Mouse (Mus musculus) hindbrain, embryonic 16.5 days (tissue): ENCODE results near the gene Fibp. TPM values are rescaled to one million over a fixed set of nuclear protein-coding genes. Genes with fewer than 3 reads are reported as not detected.

Source experiments
- ATAC-seq: fragments of 200-750 bp; cut with Nextera tagmentation; 2 replicates; pipeline ENCODE4 v1.8.0; 2017; ENCODE audit warnings: moderate TSS enrichment, moderate library complexity
- H3K27ac ChIP-seq: fragments of 300-500 bp; sonication (generic); 2 replicates; pipeline ENCODE4 v1.5.1; 2014; ENCODE audit warnings: low read depth, mild to moderate bottlenecking, control low read depth, low read length, moderate library complexity
- H3K27me3 ChIP-seq: fragments of 300-500 bp; sonication (generic); replicated peaks from 2 replicates; pipeline ENCODE4 v1.6.1; 2014; ENCODE audit warnings: low read length; ENCODE audit not compliant: control insufficient read depth, insufficient read depth
- H3K36me3 ChIP-seq: fragments of 300-500 bp; sonication (generic); 2 replicates; pipeline ENCODE4 v1.6.1; 2014; ENCODE audit warnings: mild to moderate bottlenecking, low read length, moderate library complexity, mixed read lengths; ENCODE audit not compliant: control insufficient read depth, insufficient read depth
- H3K4me1 ChIP-seq: fragments of 300-500 bp; sonication (generic); 2 replicates; pipeline ENCODE4 v1.6.1; 2014; ENCODE audit warnings: low read depth, low read length; ENCODE audit not compliant: control insufficient read depth, insufficient read depth
- H3K4me2 ChIP-seq: fragments of 300-500 bp; sonication (generic); 2 replicates; pipeline ENCODE4 v1.6.1; 2014; ENCODE audit warnings: mild to moderate bottlenecking, low read length, control low read depth, moderate library complexity
- H3K4me3 ChIP-seq: fragments of 300-500 bp; sonication (generic); 2 replicates; pipeline ENCODE4 v1.5.1; 2014; ENCODE audit warnings: mild to moderate bottlenecking, low read length, control low read depth, moderate library complexity
- H3K9ac ChIP-seq: fragments of 300-500 bp; sonication (generic); 2 replicates; pipeline ENCODE4 v1.6.1; 2014; ENCODE audit warnings: low read depth, mild to moderate bottlenecking, control low read depth, low read length, moderate library complexity
- H3K9me3 ChIP-seq: fragments of 300-500 bp; sonication (generic); 2 replicates; pipeline ENCODE4 v1.6.1; 2014; ENCODE audit warnings: mild to moderate bottlenecking, low read length, moderate library complexity; ENCODE audit not compliant: control insufficient read depth
- WGBS: fragments of 180-500 bp; shearing (Covaris S2); extraction: QIAGEN DNeasy Blood & Tissue Kit; methylation state at CpG from one replicate; pipeline ENCODE4 v1.1.7; 2014; 5-methylcytosine and 5-hydroxymethylcytosine counted together
- polyA plus RNA-seq: library from polyadenylated mRNA; unstranded; fragments of >200 nt; fragmentation: Nextera tagmentation; extraction: Ambion mirVana; gene quantifications from 2 replicates; pipeline ENCODE4 v1.2.1, GENCODE M21; 2015

The Fibp gene
- polyA plus RNA-seq, 1 experiment from 2014 or later, result 153 TPM

GRCm38 (mm10) chr19:5457746-5458442 is 2.5 kb upstream of the Fibp start, which contains the start of gene Ccdc85b:
TSS of gene Ccdc85b (minus strand) at chr19:5457894.
- H3K4me2 ChIP-seq, result peak within 1 kb of the TSS; percentile 98
- WGBS, result 14% methylated on average over 14 of the region's 14 CpGs
- peak within 1 kb of the TSS; percentile 96 for H3K9ac ChIP-seq
- H3K27me3 ChIP-seq, result no peaks in the 10 kb centered on the region
- H3K36me3 ChIP-seq, result peaks cover 6% of the 10 kb centered on the region; the same call in 1 of the 2 replicates
- H3K4me3 ChIP-seq, result peak within 1 kb of the TSS; percentile 94
- peaks cover 41% of the 10 kb centered on the region for H3K4me1 ChIP-seq
- peak within 1 kb of the TSS; percentile 98 for H3K27ac ChIP-seq
- no peaks in the 10 kb centered on the region for H3K9me3 ChIP-seq
- ATAC-seq, result no peak; the same call in 1 of the 2 replicates

- 75% methylated on average over 7 of the region's 7 CpGs for WGBS
- Histone ChIP-seq H3K27ac (no peak overlapping the region), H3K9ac (no peak overlapping the region), H3K4me2 (no peak overlapping the region), H3K27me3 (no peaks in the 10 kb centered on the region), H3K9me3 (no peaks in the 10 kb centered on the region), H3K36me3 (peaks cover 9% of the 10 kb centered on the region), H3K4me3 (no peak overlapping the region), H3K4me1 (peaks cover 42% of the 10 kb centered on the region)
- ATAC-seq, result no peak
Measured at GRCm38 (mm10) chr19:5459019-5459418, 1.4 kb upstream of the Fibp start.

- Histone ChIP-seq H3K27ac (peak overlapping the region; percentile 79), H3K36me3 (peaks cover 10% of the 10 kb centered on the region), H3K4me1 (peaks cover 45% of the 10 kb centered on the region), H3K27me3 (no peaks in the 10 kb centered on the region), H3K9ac (peak overlapping the region; percentile 82), H3K4me3 (peak overlapping the region; percentile 73), H3K9me3 (no peaks in the 10 kb centered on the region), H3K4me2 (peak overlapping the region; percentile 94)
- ATAC-seq, result no peak
- WGBS, result 26% methylated on average over 3 of the region's 3 CpGs
Measured at GRCm38 (mm10) chr19:5459896-5460295, 519 bp upstream of the Fibp start.

GRCm38 (mm10) chr19:5461411-5461810 is 996 bp downstream of the Fibp start:
- H3K4me1 ChIP-seq, result peaks cover 30% of the 10 kb centered on the region
- 88% methylated on average over 6 of the region's 6 CpGs for WGBS

GRCm38 (mm10) chr19:5463212-5463611 is 2.8 kb downstream of the Fibp start:
- WGBS, result 87% methylated on average over 9 of the region's 9 CpGs
- peaks cover 32% of the 10 kb centered on the region for H3K36me3 ChIP-seq
- H3K4me3 ChIP-seq, result no peak overlapping the region
- no peaks in the 10 kb centered on the region for H3K27me3 ChIP-seq
- no peak for ATAC-seq
- H3K27ac ChIP-seq, result no peak overlapping the region
- peaks cover 23% of the 10 kb centered on the region for H3K4me1 ChIP-seq
- no peak overlapping the region for H3K4me2 ChIP-seq
- no peaks in the 10 kb centered on the region for H3K9me3 ChIP-seq
- no peak overlapping the region for H3K9ac ChIP-seq

More at GRCm38 (mm10) chr19:5461411-5461810, 996 bp downstream of the Fibp start:
- Histone ChIP-seq H3K9me3 (no peaks in the 10 kb centered on the region), H3K27me3 (no peaks in the 10 kb centered on the region), H3K36me3 (peaks cover 20% of the 10 kb centered on the region), H3K27ac (no peak overlapping the region), H3K4me2 (peak overlapping the region; percentile 94), H3K9ac (peak overlapping the region; percentile 82), H3K4me3 (peak overlapping the region; percentile 73)
- ATAC-seq, result no peak

- peak; percentile 57; the same call in 1 of the 2 replicates for ATAC-seq
- Histone ChIP-seq H3K4me1 (peaks cover 22% of the 10 kb centered on the region), H3K4me3 (peak overlapping the region; percentile 28), H3K27ac (peak overlapping the region; percentile 69), H3K4me2 (peak overlapping the region; percentile 50), H3K27me3 (no peaks in the 10 kb centered on the region), H3K36me3 (peaks cover 32% of the 10 kb centered on the region), H3K9me3 (no peaks in the 10 kb centered on the region), H3K9ac (peak overlapping the region; percentile 43)
- WGBS, result 36% methylated on average over 14 of the region's 15 CpGs
Measured at GRCm38 (mm10) chr19:5463791-5464562, 3.6 kb downstream of the Fibp start.

- 94% methylated on average over 8 of the region's 8 CpGs for WGBS
- Histone ChIP-seq H3K4me3 (no peak overlapping the region), H3K27ac (no peak overlapping the region; the same call in 1 of the 2 replicates), H3K9ac (no peak overlapping the region), H3K36me3 (peaks cover 32% of the 10 kb centered on the region), H3K9me3 (no peaks in the 10 kb centered on the region), H3K4me1 (peaks cover 19% of the 10 kb centered on the region), H3K27me3 (no peaks in the 10 kb centered on the region), H3K4me2 (no peak overlapping the region)
- ATAC-seq, result no peak
Measured at GRCm38 (mm10) chr19:5465037-5465436, 4.6 kb downstream of the Fibp start.

- no peak for ATAC-seq
- Histone ChIP-seq H3K4me3 (no peak overlapping the region), H3K9ac (no peak overlapping the region), H3K4me1 (peaks cover 7% of the 10 kb centered on the region), H3K9me3 (no peaks in the 10 kb centered on the region), H3K4me2 (no peak overlapping the region), H3K27me3 (no peaks in the 10 kb centered on the region), H3K27ac (no peak overlapping the region), H3K36me3 (peaks cover 29% of the 10 kb centered on the region)
- 93% methylated on average over 6 of the region's 6 CpGs for WGBS
Measured at GRCm38 (mm10) chr19:5466916-5467500, 6.6 kb downstream of the Fibp start.

GRCm38 (mm10) chr19:5468374-5468773 is 8.0 kb downstream of the Fibp start, which contains the start of gene Ctsw:
TSS of gene Ctsw (minus strand) at chr19:5468507.
- 63% methylated on average over 5 of the region's 5 CpGs for WGBS
- peaks cover 28% of the 10 kb centered on the region for H3K36me3 ChIP-seq

More at GRCm38 (mm10) chr19:5468374-5468773, 8.0 kb downstream of the Fibp start, which contains the start of gene Ctsw:
- Histone ChIP-seq H3K4me2 (no peak within 1 kb of the TSS), H3K4me3 (no peak within 1 kb of the TSS), H3K9ac (no peak within 1 kb of the TSS), H3K9me3 (no peaks in the 10 kb centered on the region), H3K4me1 (peaks cover 7% of the 10 kb centered on the region), H3K27ac (no peak within 1 kb of the TSS), H3K27me3 (no peaks in the 10 kb centered on the region)
- no peak for ATAC-seq
